Mouse (Mus musculus) small intestine, adult 2 months (tissue): ENCODE results near the gene Gm20388.

Experiments used
- CTCF ChIP-seq: fragments of 200-500 bp; IDR thresholded peaks from 2 replicates; pipeline ENCODE4 v1.5.1; 2012; ENCODE audit warnings: low read depth, mild to moderate bottlenecking, control low read depth, inconsistent platforms, low read length, moderate library complexity, mixed read lengths; ENCODE audit not compliant: insufficient replicate concordance, insufficient read length; ENCODE audit errors: extremely low read depth
- POLR2A ChIP-seq: fragments of 200-500 bp; IDR thresholded peaks from 2 replicates; pipeline ENCODE4 v1.6.1; 2012; ENCODE audit warnings: low read depth, mild to moderate bottlenecking, control low read depth, inconsistent platforms, low read length, moderate library complexity

DNA sequence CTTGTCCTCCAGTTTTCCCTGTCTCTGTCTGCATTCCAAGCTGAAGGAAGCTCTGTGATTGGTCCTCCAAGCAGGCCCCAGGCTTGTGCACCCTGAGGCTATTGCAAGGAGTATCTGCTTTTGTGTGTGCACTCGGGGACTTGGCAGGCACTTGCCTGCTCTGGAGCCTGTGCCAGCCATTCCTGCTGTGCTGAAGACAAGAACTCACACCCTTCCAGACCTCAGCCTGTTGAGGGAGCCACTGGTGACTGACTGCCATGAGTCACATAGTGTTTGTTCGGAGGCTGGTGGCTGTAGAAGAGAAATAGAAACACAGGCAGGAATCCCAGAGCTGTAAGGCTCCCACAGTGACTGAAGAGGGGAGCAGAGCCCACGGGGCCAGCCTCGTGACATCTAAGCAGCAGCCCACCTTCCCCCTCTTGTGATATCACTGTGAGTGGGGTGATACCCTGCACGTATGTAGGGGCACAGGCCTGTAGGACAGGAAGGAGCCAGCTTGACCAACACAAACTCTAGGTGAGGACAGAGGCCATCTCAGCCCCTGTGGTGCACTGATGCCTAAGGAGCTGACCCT lies 50.0 kb downstream of the Gm20388 start:
- TF ChIP-seq CTCF (no peak), POLR2A (no peak)
